Mouse (Mus musculus): ENCODE results near the gene Tmem38a. TPM values are rescaled to one million over a fixed set of nuclear protein-coding genes. Genes with fewer than 3 reads are reported as not detected.
A peak's percentile ranks its signal among the peaks of the same experiment; 100 is the strongest.

The Tmem38a gene
- polyA plus RNA-seq, 1 experiment from 2014 or later, result 7.0 TPM

DNA sequence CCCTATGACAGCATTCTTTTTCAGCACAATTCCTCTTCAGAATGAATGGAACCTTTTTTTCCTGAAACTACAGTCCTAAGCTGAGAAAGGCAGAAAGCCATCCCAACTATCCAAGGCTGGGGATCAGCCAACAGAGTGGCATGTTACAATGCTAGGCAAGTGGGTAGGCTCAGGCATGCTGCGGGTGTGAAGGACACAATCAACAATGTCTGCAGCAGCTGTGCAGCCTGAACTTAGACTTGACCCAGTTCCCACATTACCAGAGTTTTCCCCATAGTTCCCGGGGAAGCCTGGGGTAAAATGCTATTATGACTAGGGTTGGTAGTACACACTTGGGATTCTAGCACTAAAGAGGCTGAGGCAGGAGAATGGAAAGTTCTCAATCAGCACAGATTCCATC lies 5.9 kb upstream of the Tmem38a start:
- 91% methylated on average over 2 of the region's 2 CpGs for whole genome bisulfite sequencing
- no peaks in the 10 kb centered on the region for H3K9me3 ChIP-seq (ENCODE audit: control insufficient read depth)

DNA sequence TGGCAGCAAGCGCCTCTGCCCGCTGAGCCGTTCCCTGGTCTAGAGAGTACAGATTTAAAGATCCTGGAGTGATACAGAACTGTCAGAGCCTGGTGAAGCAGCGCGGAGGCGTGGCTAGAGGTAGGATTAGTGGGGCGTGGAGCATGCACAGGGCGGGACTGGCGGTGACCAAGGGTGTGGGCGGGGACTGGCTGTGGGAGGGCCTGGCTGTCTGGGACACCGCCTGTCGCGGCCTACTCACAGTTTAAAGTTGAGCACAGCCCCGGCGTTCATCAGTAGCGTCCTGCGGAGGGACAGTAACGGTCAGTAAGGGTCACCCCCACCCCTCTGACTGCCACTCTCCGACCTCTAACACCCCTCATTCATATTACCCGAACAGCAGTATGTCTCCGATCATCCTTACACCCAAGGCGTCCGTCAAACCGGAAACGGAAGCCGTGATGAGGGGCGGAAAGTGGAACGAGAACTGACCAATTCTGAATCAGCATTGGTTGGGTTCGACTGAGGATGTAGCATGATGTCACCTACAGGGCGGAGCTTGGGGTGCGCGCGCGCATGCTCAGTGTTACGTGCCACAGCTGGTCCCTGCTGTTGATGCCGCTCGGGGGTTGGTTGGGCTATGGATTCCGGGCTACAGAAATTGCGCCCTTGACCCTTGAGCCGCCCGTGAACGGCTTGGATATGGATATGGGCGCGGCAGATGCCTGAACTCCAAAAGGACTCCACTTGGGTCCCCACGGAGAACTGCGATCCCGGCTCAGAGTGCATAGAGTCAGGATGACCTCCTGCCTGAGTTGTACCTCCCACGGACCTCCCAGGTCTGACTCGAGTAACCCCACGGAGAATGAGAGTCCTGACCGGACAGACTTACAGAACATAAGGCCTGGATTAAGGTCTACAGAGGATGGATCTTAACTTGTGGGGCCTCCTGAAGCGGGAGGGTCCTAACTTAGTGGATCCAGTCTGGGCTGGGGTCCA lies 933 bp upstream of the Tmem38a start, which contains the start of gene Smim7:
Smim7 (minus strand) TSS at position 456 of the 978 bp plus-strand sequence.
- H3K4me1 ChIP-seq (replicated peaks; ENCODE audit: control insufficient read depth, insufficient read depth, low read length), result 0 out of 2 replicates have a peak, but pooled peaks cover 4% of the 10 kb centered on the region
- under 1% methylated on average over 52 of the region's 52 CpGs for WGBS
- H3K4me2 ChIP-seq (replicated peaks; ENCODE audit: low read depth), result peak within 1 kb of the TSS; percentile 95
- no peaks in the 10 kb centered on the region for H3K9me3 ChIP-seq (ENCODE audit: control insufficient read depth)
- no peaks in the 10 kb centered on the region for H3K27me3 ChIP-seq (replicated peaks; ENCODE audit: control insufficient read depth, insufficient read depth, low read length)
- peaks cover 32% of the 10 kb centered on the region for H3K36me3 ChIP-seq (ENCODE audit: control insufficient read depth, insufficient read depth)
- H3K4me3 ChIP-seq (ENCODE audit: low read depth, low read length), result peak within 1 kb of the TSS; percentile 71
- peak within 1 kb of the TSS; percentile 90 for H3K27ac ChIP-seq (ENCODE audit: low read depth, low read length)
- peak; percentile 98 for ATAC-seq
- peak within 1 kb of the TSS; percentile 52 for H3K9ac ChIP-seq (ENCODE audit: low read depth, low read length)
- TF ChIP-seq CTCF (IDR thresholded peaks at IDR 0.05; ENCODE audit: low read depth), result no peak

More for the DNA sequence above, 5.9 kb upstream of the Tmem38a start:
- 0 out of 2 replicates have a peak, but pooled peaks cover 4% of the 10 kb centered on the region for H3K4me1 ChIP-seq (replicated peaks; ENCODE audit: control insufficient read depth, insufficient read depth, low read length)
- no peak overlapping the region for H3K4me3 ChIP-seq (ENCODE audit: low read depth, low read length)
- H3K36me3 ChIP-seq (ENCODE audit: control insufficient read depth, insufficient read depth), result peaks cover 46% of the 10 kb centered on the region
- no peaks in the 10 kb centered on the region for H3K27me3 ChIP-seq (replicated peaks; ENCODE audit: control insufficient read depth, insufficient read depth, low read length)
- TF ChIP-seq CTCF (IDR thresholded peaks at IDR 0.05; ENCODE audit: low read depth), result no peak
- no peak overlapping the region for H3K4me2 ChIP-seq (replicated peaks; ENCODE audit: low read depth)
- no peak overlapping the region for H3K9ac ChIP-seq (ENCODE audit: low read depth, low read length)
- no peak overlapping the region for H3K27ac ChIP-seq (ENCODE audit: low read depth, low read length)
- ATAC-seq, result no peak

DNA sequence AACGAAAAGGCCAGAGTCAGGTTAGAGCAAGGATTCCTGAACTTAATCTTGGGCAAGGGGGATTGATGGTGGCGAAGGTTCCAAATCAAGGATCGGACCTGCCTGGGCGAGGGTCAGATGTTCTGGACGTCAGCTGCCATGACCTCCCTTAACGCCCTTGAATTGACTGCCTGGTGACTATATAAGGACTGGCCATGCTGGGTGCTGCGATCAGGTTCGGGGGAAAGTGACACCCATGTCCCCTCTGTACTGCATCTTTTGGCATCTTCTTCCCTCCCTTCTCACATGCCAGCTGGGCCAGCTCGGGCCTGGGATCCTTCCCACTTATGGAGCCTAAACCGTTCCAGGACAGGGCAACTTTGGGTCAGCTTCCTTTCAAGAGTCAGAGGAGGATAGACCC lies 652 bp downstream of the Tmem38a start:
- no peak for TF ChIP-seq CTCF (IDR thresholded peaks at IDR 0.05; ENCODE audit: low read depth)
- Histone ChIP-seq H3K9ac (ENCODE audit: low read depth, low read length) (peak overlapping the region; percentile 52; the same call in 1 of the 2 replicates), H3K9me3 (ENCODE audit: control insufficient read depth) (no peaks in the 10 kb centered on the region), H3K27me3 (replicated peaks; ENCODE audit: control insufficient read depth, insufficient read depth, low read length) (no peaks in the 10 kb centered on the region), H3K4me3 (ENCODE audit: low read depth, low read length) (peak overlapping the region; percentile 71), H3K4me1 (replicated peaks; ENCODE audit: control insufficient read depth, insufficient read depth, low read length) (0 out of 2 replicates have a peak, but pooled peaks cover 4% of the 10 kb centered on the region), H3K36me3 (ENCODE audit: control insufficient read depth, insufficient read depth) (peaks cover 20% of the 10 kb centered on the region), H3K27ac (ENCODE audit: low read depth, low read length) (peak overlapping the region; percentile 90; the same call in 1 of the 2 replicates), H3K4me2 (replicated peaks; ENCODE audit: low read depth) (peak overlapping the region; percentile 95)
- 13% methylated on average over 10 of the region's 10 CpGs for WGBS
- no peak for ATAC-seq

DNA sequence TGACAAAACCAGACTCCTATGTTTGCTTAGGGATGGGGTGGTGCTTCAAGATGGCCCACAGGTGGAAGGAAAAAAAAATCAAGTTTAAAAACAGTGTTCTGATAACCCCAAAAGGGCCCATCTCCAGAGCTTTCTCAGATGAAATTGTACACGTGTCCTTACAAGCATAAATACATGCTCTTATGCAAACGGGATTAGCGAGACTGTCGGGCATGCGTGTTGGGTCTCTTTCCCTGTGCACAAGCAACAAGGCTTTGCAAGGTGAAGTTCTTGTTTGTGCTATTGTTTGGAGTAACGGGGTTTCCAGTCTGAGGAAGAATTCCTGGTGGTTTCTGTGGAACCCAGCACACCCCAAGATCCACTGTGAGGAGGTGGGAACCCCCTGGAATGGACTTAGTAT lies 1.6 kb downstream of the Tmem38a start:
- Histone ChIP-seq H3K9me3 (ENCODE audit: control insufficient read depth) (no peaks in the 10 kb centered on the region), H3K27me3 (replicated peaks; ENCODE audit: control insufficient read depth, insufficient read depth, low read length) (no peaks in the 10 kb centered on the region), H3K4me1 (replicated peaks; ENCODE audit: control insufficient read depth, insufficient read depth, low read length) (0 out of 2 replicates have a peak, but pooled peaks cover 4% of the 10 kb centered on the region), H3K36me3 (ENCODE audit: control insufficient read depth, insufficient read depth) (peaks cover 10% of the 10 kb centered on the region), H3K27ac (ENCODE audit: low read depth, low read length) (no peak overlapping the region), H3K4me2 (replicated peaks; ENCODE audit: low read depth) (no peak overlapping the region), H3K4me3 (ENCODE audit: low read depth, low read length) (no peak overlapping the region), H3K9ac (ENCODE audit: low read depth, low read length) (no peak overlapping the region)
- WGBS, result 85% methylated on average over 6 of the region's 6 CpGs
- no peak for TF ChIP-seq CTCF (IDR thresholded peaks at IDR 0.05; ENCODE audit: low read depth)
- ATAC-seq, result no peak

DNA sequence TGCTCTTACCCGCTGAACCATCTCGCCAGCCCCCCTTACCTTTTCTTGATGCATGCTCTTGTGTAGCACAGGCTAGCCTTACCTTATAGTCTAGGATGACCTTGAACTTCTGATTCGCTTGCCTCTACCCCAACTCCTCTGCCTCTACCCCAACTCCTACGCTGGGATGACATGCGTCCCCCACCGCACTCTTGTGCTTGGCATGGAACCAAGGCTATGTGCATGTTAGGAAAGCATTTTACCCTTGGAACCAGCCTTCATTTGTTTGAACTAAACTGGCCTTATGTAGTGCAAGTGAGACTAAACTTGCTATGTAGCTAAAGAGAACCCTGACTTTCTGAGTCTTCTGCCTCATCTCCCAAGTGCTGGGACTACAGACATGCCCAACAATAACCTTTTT lies 4.1 kb downstream of the Tmem38a start:
- Histone ChIP-seq H3K4me3 (ENCODE audit: low read depth, low read length) (no peak overlapping the region), H3K4me1 (replicated peaks; ENCODE audit: control insufficient read depth, insufficient read depth, low read length) (no peaks in the 10 kb centered on the region), H3K4me2 (replicated peaks; ENCODE audit: low read depth) (no peak overlapping the region), H3K27me3 (replicated peaks; ENCODE audit: control insufficient read depth, insufficient read depth, low read length) (no peaks in the 10 kb centered on the region), H3K9ac (ENCODE audit: low read depth, low read length) (no peak overlapping the region), H3K27ac (ENCODE audit: low read depth, low read length) (no peak overlapping the region), H3K36me3 (ENCODE audit: control insufficient read depth, insufficient read depth) (no peaks in the 10 kb centered on the region), H3K9me3 (ENCODE audit: control insufficient read depth) (no peaks in the 10 kb centered on the region)
- ATAC-seq, result no peak
- TF ChIP-seq CTCF (IDR thresholded peaks at IDR 0.05; ENCODE audit: low read depth), result no peak
- 96% methylated on average over 6 of the region's 6 CpGs for WGBS

DNA sequence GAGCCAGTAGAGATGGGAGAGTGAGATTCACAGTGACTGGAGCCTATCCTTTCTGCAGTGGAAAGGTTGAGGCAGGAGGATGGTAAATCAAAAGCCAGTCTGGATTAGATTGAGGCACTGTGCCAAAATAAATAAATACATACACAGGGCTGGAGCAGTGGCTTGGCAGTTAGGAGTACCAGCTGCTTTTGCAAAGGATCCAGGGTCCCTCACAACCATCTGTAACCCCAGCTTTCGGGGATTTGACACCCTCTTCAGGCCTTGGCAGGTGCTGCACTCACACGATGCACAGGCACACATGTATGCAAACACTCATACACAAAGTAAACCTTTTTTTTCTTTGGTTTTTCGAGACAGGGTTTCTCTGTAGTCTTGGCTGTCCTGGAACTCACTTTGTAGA lies 5.4 kb downstream of the Tmem38a start:
- H3K9me3 ChIP-seq (ENCODE audit: control insufficient read depth), result no peaks in the 10 kb centered on the region
- H3K4me2 ChIP-seq (replicated peaks; ENCODE audit: low read depth), result no peak overlapping the region
- no peak overlapping the region for H3K27ac ChIP-seq (ENCODE audit: low read depth, low read length)
- H3K36me3 ChIP-seq (ENCODE audit: control insufficient read depth, insufficient read depth), result no peaks in the 10 kb centered on the region
- no peak overlapping the region for H3K4me3 ChIP-seq (ENCODE audit: low read depth, low read length)
- 78% methylated on average over 3 of the region's 3 CpGs for WGBS
- ATAC-seq, result no peak
- TF ChIP-seq CTCF (IDR thresholded peaks at IDR 0.05; ENCODE audit: low read depth), result peak; percentile 8; the same call in 1 of the 2 replicates
- H3K4me1 ChIP-seq (replicated peaks; ENCODE audit: control insufficient read depth, insufficient read depth, low read length), result no peaks in the 10 kb centered on the region
- no peak overlapping the region for H3K9ac ChIP-seq (ENCODE audit: low read depth, low read length)
- H3K27me3 ChIP-seq (replicated peaks; ENCODE audit: control insufficient read depth, insufficient read depth, low read length), result no peaks in the 10 kb centered on the region
